Mouse (Mus musculus) ZHBTc4 (cell line): ENCODE measurements around the gene Nxph2.

Experiments used
- DNase-seq: peaks from one replicate; pipeline ENCODE4 v3.0.0-alpha.2; 2011; ENCODE audit warnings: low read depth, low spot score

The Nxph2 gene

DNA sequence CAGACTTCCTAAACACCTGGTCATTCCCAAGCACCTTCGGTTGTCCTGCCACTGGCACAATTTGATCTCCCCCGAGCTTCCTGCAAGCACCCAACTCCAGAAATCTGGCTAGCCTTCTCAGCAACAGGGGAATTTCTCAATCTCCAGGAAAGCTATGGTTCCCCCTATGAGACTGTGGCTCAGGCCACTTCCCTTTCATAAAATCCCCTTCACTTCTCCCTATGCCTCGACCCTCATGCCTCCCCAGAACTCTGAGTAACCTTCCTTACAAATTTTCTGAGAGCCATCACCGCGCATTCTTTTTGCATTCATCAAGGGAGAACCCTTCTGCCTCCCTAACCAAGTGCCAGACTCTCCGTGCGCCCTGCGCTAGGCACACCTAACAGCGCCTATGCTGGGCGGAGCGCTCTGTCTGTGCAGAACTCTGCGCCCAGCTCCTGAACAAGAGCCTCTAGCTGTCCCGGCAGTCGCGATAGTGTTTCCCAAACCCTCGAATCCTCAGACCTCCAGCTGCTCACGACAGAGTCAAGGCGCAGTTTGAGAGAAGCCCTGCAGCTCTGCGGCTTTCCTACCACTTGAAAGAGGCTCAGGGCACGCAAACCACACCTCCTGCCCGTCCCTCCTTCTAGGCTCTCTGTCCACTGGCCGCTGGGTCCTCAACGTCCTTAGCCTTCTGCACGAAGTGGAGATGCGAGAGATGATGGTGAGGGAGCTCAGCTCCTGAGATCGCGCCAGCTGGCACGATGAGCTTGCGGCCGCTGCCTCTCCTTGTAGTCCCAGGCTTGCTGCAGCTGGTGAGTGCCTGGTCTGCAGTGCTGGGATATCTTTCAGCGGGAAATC lies at the start of gene Nxph2:
Gene Nxph2 (plus strand): TSS at position 501 of the 840 bp plus-strand sequence.
- peak; percentile 67 for DNase-seq

DNA sequence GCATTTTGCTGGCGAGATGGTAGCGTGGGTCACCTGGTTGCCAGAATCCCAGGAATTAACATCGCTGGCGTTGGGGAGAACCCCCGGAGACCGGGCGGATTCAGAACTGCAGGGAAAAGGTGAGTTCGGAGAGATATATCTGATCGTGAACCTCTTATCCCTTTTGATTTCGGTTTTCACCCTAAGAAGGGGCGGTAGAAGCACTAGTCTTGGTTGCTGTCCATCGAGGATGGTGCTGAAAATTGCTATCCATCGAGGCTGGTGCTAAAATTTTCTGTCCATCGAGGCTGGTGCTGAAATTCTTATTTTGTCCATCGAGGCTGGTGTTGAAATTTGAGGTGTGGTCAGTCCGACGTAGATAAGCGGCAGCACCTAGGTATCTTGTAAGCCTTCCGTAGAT lies 30.1 kb upstream of the Nxph2 start:
- peak; percentile 60 for DNase-seq

DNA sequence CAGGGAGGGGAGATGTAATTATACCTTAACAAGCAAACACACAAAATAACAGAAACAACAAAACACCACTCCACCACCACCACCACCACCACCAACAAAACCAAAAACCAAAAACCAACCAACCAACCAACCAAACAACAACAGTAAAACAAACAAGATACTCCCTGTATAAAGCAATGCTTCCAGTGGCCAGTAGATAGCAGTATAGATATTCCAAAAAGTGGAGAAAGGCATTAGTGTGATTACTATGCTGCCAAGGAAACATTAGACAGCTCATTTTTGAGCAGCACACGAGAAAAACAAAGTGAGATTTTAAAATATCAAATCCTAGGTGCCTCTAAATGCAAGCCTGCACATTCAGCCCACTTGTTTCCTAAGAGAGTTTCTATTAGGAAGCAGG lies 6.2 kb upstream of the Nxph2 start:
- no peak for DNase-seq
